Mouse (Mus musculus): ENCODE data around the gene Spata3.

DNA sequence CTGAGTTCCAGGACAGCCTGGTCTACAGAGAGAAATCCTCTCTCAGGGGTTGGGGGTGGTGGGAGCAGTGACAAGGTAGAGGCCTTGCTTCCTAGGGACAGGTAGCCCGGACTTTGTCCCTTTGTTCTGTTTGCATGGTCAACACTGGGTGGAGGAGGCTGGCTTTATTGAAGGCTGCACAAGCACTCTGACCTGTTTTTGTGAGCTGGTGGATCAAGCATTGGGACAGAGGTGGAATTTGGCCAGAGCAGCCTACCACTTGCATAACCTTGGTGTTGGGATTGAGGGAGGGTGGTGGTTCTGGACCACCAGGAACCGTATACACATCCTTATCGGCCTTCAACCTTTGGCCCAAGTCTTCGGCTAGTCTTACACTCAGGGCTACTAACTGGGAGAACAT lies 39.7 kb downstream of the Spata3 start:
- TF ChIP-seq CTCF (IDR thresholded peaks at IDR 0.05) (no peak), EP300 (IDR thresholded peaks at IDR 0.05) (no peak)
